In the genomic region with DNA sequence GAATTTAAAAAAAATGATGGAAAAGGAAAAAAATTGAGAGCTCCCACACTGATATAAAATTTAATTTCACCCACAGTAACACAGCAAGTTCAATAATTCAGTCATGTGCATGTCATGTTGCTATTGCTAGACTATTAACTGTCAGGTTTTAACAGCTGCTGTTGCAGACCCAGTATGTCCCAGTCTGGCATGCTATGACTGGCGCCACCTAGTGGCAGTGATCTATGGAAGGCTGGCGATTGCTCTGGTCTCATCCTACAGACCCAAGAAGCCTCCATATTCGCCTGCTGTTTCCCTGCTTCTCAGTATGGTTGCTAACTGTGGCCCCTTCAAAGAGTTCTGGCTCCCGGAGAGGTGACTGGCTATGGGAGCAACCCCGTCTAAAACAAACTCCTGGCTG, we compare ENCODE assay signal across 8 mouse cellular contexts. TPM values are rescaled to one million over a fixed set of nuclear protein-coding genes. Genes with fewer than 3 reads are reported as not detected.
DNase-seq lines count a peak whose midpoint lies in the region; ATAC-seq and TF ChIP-seq lines count a peak whose summit lies in the region.

No protein-coding gene starts in this region.

- peak; percentile 92 for TF ChIP-seq CTCF in kidney, adult 2 months (conservative IDR thresholded peaks at IDR 0.05; ENCODE audit: insufficient read depth, insufficient read length, low read depth, low read length)
- peak; percentile 78 for TF ChIP-seq CTCF in midbrain, postnatal 0 days (IDR thresholded peaks at IDR 0.05)

- no peak overlapping the region for H3K4me3 ChIP-seq in kidney, adult 2 months (ENCODE audit: insufficient read depth, low read depth, low read length)
- no peak overlapping the region for H3K4me3 ChIP-seq in limb, embryonic 10.5 days
- no peak overlapping the region for H3K4me3 ChIP-seq in midbrain, postnatal 0 days (ENCODE audit: low read depth, low read length)

- H3K27me3 ChIP-seq in kidney, adult 2 months (replicated peaks; ENCODE audit: control insufficient read depth, insufficient read depth, low read length), result no peaks in the 10 kb centered on the region
- H3K27me3 ChIP-seq in limb, embryonic 10.5 days (ENCODE audit: low read depth, poor library complexity, severe bottlenecking), result no peaks in the 10 kb centered on the region
- H3K27me3 ChIP-seq in midbrain, postnatal 0 days (ENCODE audit: insufficient read depth, low read length), result no peaks in the 10 kb centered on the region

- TF ChIP-seq POLR2A in kidney, adult 2 months (IDR thresholded peaks at IDR 0.05; ENCODE audit: low read depth, low read length), result no peak

- no peak overlapping the region for H3K27ac ChIP-seq in kidney, adult 2 months (ENCODE audit: insufficient read depth, low read depth, low read length)
- H3K27ac ChIP-seq in limb, embryonic 10.5 days, result no peak overlapping the region
- no peak overlapping the region for H3K27ac ChIP-seq in midbrain, postnatal 0 days (ENCODE audit: low read depth, low read length)

- no peaks in the 10 kb centered on the region for H3K36me3 ChIP-seq in kidney, adult 2 months (ENCODE audit: control insufficient read depth, insufficient read depth, low read length)
- no peaks in the 10 kb centered on the region for H3K36me3 ChIP-seq in limb, embryonic 10.5 days
- H3K36me3 ChIP-seq in midbrain, postnatal 0 days (ENCODE audit: insufficient read depth, low read length), result no peaks in the 10 kb centered on the region

- no peak overlapping the region for H3K9ac ChIP-seq in midbrain, postnatal 0 days (replicated peaks; ENCODE audit: low read length, poor library complexity, severe bottlenecking)

- H3K4me2 ChIP-seq in midbrain, postnatal 0 days (ENCODE audit: low read depth, low read length, poor library complexity, severe bottlenecking), result no peak overlapping the region

- 7% methylated on average over 5 of the region's 5 CpGs for WGBS in kidney, adult 2 months
- WGBS in limb, embryonic 10.5 days, result 10% methylated on average over 5 of the region's 5 CpGs
- WGBS in midbrain, postnatal 0 days, result 7% methylated on average over 5 of the region's 5 CpGs

- ATAC-seq in midbrain, postnatal 0 days (ENCODE audit: low FRiP score), result peak; percentile 49; the same call in 1 of the 2 replicates

- H3K4me1 ChIP-seq in kidney, adult 2 months (ENCODE audit: control insufficient read depth, insufficient read depth, low read length), result no peaks in the 10 kb centered on the region
- no peaks in the 10 kb centered on the region for H3K4me1 ChIP-seq in limb, embryonic 10.5 days
- no peaks in the 10 kb centered on the region for H3K4me1 ChIP-seq in midbrain, postnatal 0 days (ENCODE audit: insufficient read depth, low read length)

- DNase-seq in 3134 (ENCODE audit: extremely low read depth, insufficient read length, low spot score), result peak; percentile 9
- peak; percentile 75 to 76 for DNase-seq in adrenal gland, adult 18-20 months (ENCODE audit: low spot score in 2 of 2)
- DNase-seq in embryo, embryonic 11.5 days (ENCODE audit: low read depth, low spot score), result peak; percentile 68
- DNase-seq in heart, adult 18-20 months, result peak; percentile 64 to 85
- DNase-seq in kidney, adult 2 months, result peak; percentile 78
- peak; percentile 86 for DNase-seq in limb, embryonic 10.5 days (ENCODE audit: low spot score)
- peak; percentile 79 for DNase-seq in midbrain, postnatal 0 days (ENCODE audit: low spot score)
- DNase-seq in spleen, postnatal 36 days (ENCODE audit: low spot score in 2 of 2), result peak; percentile 42 to 46

- no peaks in the 10 kb centered on the region for H3K9me3 ChIP-seq in limb, embryonic 10.5 days (replicated peaks)
- no peaks in the 10 kb centered on the region for H3K9me3 ChIP-seq in midbrain, postnatal 0 days (ENCODE audit: low read length)

RNA-seq across cellular contexts. Expression of a gene that starts 38.9 kb away (rescaled TPM):
- under 1 TPM; 0.30 to 0.35 TPM for total RNA-seq in adrenal gland, adult 18-20 months (2021)
- total RNA-seq in heart, adult 18-20 months (2021), result 10 to 100 TPM in 1 of 2 experiments, 1 to 10 TPM in 1; 8.0 to 10.0 TPM
- polyA plus RNA-seq in kidney, adult 2 months (2012; rRNA removed), result 0.54 and 0.69 TPM in 2 replicates
- polyA plus RNA-seq in limb, embryonic 10.5 days (2016; fragmentation: Nextera tagmentation; extraction: Ambion mirVana), result 1.1 and 1.2 TPM in 2 replicates
- 11.3 and 14.7 TPM in 2 replicates for total RNA-seq in midbrain, postnatal 0 days (2014; rRNA removed)
- 5.8 and 6.2 TPM in 2 replicates for polyA plus RNA-seq in midbrain, postnatal 0 days (2015; fragmentation: Nextera tagmentation; extraction: Ambion mirVana)

Comparison
In these comparisons a context has a peak if more than half of its experiments do, and no peak if none do; other contexts are left out.
1. DNase-seq: peak in every context shown above with its lines; median percentile 86 in limb, embryonic 10.5 days; 79 in midbrain, postnatal 0 days; 78 in kidney, adult 2 months; 76 in adrenal gland, adult 18-20 months; 74 in heart, adult 18-20 months; 68 in embryo, embryonic 11.5 days; 44 in spleen, postnatal 36 days; 9 in 3134.